Mouse (Mus musculus): Measurements from ENCODE around the gene Bag3. TPM values are rescaled to one million over a fixed set of nuclear protein-coding genes. Genes with fewer than 3 reads are reported as not detected.

The Bag3 gene
- total and polyA plus RNA-seq, 3 experiments, result 9.1 to 107 (median 20.9) TPM

DNA sequence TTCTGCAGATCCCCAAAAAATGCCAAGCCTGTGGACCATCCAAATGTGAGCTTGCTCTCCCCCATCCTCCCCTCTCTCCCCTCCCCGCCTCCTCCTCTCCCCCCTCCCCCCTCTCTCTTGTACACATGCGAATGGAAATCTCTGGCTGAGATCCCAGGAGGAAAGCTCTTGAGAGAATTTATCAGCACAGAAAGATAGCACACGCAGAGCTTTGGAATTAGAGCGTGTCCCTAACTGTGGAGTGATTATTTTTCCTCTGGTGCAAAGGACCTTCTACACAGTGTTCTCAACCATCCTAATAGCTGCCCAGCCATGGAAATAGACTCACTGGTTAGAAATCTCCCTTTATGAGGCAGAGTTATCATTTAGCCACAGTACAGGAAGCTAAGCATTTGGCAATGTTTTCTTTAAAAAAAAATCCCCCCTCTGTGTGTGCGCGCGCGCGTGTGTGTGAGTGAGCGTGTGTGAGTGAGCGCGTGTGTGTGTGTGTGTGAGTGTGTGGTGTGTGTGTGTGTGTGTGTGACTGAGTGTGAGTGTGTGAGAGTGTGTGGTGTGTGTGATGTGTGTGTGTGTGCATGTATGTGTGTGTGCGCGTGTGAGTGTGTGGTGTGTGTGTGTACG lies 58.6 kb downstream of the Bag3 start:
- DNase-seq (ENCODE audit: low spot score), result no peak
- TF ChIP-seq GATA1 (IDR thresholded peaks at IDR 0.05; ENCODE audit: borderline replicate concordance, low read length) (no peak), GATA2 (IDR thresholded peaks at IDR 0.05; ENCODE audit: borderline replicate concordance, low read depth, low read length) (no peak)
- H3K4me3 ChIP-seq (ENCODE audit: low read depth, low read length), result no peak overlapping the region
- no peak for ATAC-seq (ENCODE audit: extremely low read depth, insufficient number of reproducible peaks, low FRiP score, poor library complexity, severe bottlenecking)
- H3K27me3 ChIP-seq (ENCODE audit: insufficient read depth, low read length), result no peaks in the 10 kb centered on the region
- H3K4me1 ChIP-seq (ENCODE audit: insufficient read depth, low read depth, low read length), result peaks cover 79% of the 10 kb centered on the region
- H3K9me3 ChIP-seq (replicated peaks), result no peaks in the 10 kb centered on the region
- H3K36me3 ChIP-seq (replicated peaks), result no peaks in the 10 kb centered on the region

DNA sequence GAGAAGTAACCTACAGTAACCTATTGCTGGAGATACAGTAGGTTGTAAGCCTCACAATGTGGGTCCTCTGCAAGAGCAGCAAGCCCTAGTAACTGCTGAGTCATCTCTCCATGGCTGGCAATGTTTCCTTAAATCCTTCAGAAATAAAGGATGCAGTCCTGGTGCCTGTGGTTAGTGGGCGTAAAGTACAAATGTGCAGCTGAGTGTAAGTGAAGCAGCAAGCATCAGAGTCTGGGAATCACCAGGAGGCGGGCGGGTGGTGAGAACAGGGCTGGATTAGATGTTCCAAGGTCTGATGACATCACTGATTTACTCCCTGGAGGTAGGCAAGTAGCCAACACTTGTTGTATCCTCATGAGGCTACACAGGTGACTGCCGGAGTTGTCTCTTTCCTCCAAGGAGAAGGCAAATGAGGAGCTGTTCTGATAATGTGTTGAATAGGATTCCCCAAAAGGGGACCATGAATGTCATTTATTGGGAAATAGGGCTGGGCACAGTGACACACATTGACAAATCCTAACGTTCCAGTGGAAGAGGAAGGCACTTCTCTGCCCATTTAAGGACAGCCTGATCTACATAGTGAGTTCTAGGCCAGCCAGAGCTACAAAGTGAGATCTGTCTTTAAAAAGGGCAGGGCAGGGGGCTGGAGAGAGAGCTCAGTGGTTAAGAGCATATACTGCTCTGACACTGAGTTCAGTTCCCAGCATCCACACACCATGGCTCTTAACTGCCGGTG lies 60.0 kb downstream of the Bag3 start:
- ATAC-seq (ENCODE audit: extremely low read depth, insufficient number of reproducible peaks, low FRiP score, poor library complexity, severe bottlenecking) (no peak), DNase-seq (ENCODE audit: low spot score) (no peak)
- H3K36me3 ChIP-seq (replicated peaks), result no peaks in the 10 kb centered on the region
- no peaks in the 10 kb centered on the region for H3K9me3 ChIP-seq (replicated peaks)
- peaks cover 79% of the 10 kb centered on the region for H3K4me1 ChIP-seq (ENCODE audit: insufficient read depth, low read depth, low read length)
- no peaks in the 10 kb centered on the region for H3K27me3 ChIP-seq (ENCODE audit: insufficient read depth, low read length)
- TF ChIP-seq GATA2 (IDR thresholded peaks at IDR 0.05; ENCODE audit: borderline replicate concordance, low read depth, low read length) (no peak), POLR2AphosphoS5 (IDR thresholded peaks at IDR 0.05; ENCODE audit: insufficient replicate concordance, low read depth, low read length) (no peak), GATA1 (IDR thresholded peaks at IDR 0.05; ENCODE audit: borderline replicate concordance, low read length) (no peak), TAL1 (conservative IDR thresholded peaks at IDR 0.05; ENCODE audit: low read depth, low read length) (no peak)
- H3K4me3 ChIP-seq (ENCODE audit: low read depth, low read length), result no peak overlapping the region

DNA sequence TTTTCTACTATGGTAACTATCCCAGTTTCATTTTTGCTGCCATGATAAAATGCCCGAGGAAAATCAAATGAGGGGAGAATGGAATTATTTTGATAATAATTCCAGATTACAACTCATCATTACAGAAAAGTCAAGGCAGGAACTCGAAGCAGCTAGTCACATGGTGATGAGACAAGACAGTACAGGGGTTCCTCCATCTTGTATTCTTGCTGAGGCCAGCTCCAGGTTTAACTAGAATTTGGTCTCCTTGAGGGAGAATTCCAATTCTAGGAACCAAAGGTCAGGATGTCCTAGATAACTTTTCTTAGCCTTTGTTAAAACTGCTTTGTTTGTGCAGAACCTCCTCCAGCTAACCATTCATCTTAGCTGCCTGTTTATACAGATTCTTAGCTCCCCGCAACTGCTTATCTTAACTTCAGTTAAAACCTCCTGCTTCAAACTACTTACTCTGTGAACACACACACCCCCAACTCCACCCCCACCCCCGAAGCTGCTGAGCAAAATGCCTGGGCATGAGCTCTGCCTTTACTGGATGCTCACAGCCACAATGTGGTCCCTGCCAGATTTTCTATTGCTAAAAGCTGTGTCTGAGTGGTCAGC lies 64.0 kb downstream of the Bag3 start:
- Histone ChIP-seq H3K27me3 (ENCODE audit: insufficient read depth, low read length) (no peaks in the 10 kb centered on the region), H3K9me3 (replicated peaks) (no peaks in the 10 kb centered on the region), H3K4me3 (ENCODE audit: low read depth, low read length) (peak overlapping the region; percentile 30; the same call in 1 of the 2 replicates), H3K4me1 (ENCODE audit: insufficient read depth, low read depth, low read length) (peaks cover 75% of the 10 kb centered on the region), H3K36me3 (replicated peaks) (no peaks in the 10 kb centered on the region)
- DNase-seq (ENCODE audit: low spot score) (no peak), ATAC-seq (ENCODE audit: extremely low read depth, insufficient number of reproducible peaks, low FRiP score, poor library complexity, severe bottlenecking) (peak; percentile 73)
- TF ChIP-seq POLR2AphosphoS5 (IDR thresholded peaks at IDR 0.05; ENCODE audit: insufficient replicate concordance, low read depth, low read length), result no peak
- TF ChIP-seq TAL1 (conservative IDR thresholded peaks at IDR 0.05; ENCODE audit: low read depth, low read length), result peak; percentile 43

DNA sequence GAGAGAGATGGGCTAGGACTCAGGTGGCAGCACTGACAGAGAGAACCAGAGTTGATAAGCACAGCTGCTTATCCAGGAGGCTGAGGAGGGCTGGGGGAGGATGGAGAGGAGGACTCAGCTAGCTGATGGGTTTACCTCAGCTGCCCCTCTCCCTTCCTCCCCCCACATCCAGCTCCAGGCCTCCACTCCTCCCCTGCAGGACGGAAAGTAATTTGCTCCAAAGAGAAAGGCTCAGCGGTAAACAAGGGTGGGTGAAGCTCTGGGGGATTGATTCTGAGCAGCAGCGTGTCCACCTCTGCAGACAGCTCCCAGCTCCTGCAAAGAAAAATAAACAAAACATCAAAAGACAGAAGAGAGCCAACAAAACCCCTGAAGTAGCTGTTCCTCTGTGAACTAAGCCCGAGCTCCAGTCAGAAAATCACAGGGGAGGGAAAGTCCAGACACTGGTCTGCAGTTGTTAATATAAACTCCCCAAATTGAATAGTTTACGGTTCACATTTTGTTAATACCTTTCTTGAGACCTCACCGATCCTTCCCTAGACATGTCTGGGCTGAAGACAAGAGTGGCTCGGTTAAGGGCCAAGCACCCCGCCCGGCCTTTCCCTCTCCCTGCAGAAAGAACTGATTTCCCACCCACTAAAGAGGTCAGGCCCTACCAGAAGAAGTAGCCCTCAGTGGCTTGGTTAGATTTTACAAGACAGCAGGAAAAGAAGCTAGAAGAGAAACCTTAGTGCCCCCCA lies 68.1 kb downstream of the Bag3 start:
- peak overlapping the region; percentile 45; the same call in 1 of the 2 replicates for H3K4me3 ChIP-seq (ENCODE audit: low read depth, low read length)
- peaks cover 56% of the 10 kb centered on the region for H3K4me1 ChIP-seq (ENCODE audit: insufficient read depth, low read depth, low read length)
- DNase-seq (ENCODE audit: low spot score), result no peak
- TF ChIP-seq POLR2AphosphoS5 (IDR thresholded peaks at IDR 0.05; ENCODE audit: insufficient replicate concordance, low read depth, low read length) (no peak), GATA2 (IDR thresholded peaks at IDR 0.05; ENCODE audit: borderline replicate concordance, low read depth, low read length) (no peak), GATA1 (IDR thresholded peaks at IDR 0.05; ENCODE audit: borderline replicate concordance, low read length) (no peak), TAL1 (conservative IDR thresholded peaks at IDR 0.05; ENCODE audit: low read depth, low read length) (no peak; the same call in 1 of the 2 replicates), CTCF (IDR thresholded peaks at IDR 0.05; ENCODE audit: low read depth, low read length) (no peak)
- H3K27me3 ChIP-seq (ENCODE audit: insufficient read depth, low read length), result no peaks in the 10 kb centered on the region
- ATAC-seq (ENCODE audit: extremely low read depth, insufficient number of reproducible peaks, low FRiP score, poor library complexity, severe bottlenecking), result peak; percentile 64
- H3K9me3 ChIP-seq (replicated peaks), result peaks cover 3% of the 10 kb centered on the region; the same call in 1 of the 2 replicates
- no peaks in the 10 kb centered on the region for H3K36me3 ChIP-seq (replicated peaks)

DNA sequence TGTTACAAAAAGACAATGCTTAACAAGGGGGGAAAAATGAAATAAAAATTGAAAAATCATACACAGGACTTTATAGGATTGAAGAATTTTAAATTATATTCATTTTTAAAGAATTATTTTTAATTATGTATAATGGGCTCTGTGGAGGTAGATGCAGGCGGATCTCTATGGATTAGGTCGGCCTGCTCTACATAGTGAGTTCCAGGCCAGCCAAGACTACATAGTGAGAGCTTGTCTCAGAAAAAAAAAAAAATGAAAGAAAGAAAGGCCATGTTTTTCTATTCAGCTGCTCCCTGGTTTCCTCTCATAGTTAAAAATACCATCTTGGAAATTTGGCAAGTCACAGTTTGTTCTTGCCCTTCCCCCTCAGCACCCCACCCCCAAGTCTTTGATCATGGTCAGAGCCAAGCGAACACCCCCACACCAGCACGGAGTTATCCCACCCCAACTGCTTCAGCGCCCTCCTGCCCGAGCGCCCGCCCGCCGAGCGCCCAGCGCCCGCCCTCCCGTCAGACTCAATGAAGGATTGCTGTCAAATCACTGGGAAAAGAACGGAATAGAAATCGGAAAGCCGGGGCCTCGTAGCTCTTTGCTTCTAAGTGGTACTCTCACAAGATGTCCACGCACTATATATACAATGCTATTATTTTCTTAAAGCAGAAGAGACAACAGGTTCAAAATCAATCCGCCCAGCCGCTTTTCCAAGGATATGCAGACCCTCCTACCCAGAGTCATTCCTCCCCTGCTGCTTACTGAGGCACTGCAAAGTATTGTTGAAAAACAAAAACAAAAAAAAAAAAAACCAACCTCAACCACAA lies 68.9 kb downstream of the Bag3 start:
- no peak for DNase-seq (ENCODE audit: low spot score)
- TF ChIP-seq GATA1 (IDR thresholded peaks at IDR 0.05; ENCODE audit: borderline replicate concordance, low read length), result no peak
- no peak for TF ChIP-seq POLR2AphosphoS5 (IDR thresholded peaks at IDR 0.05; ENCODE audit: insufficient replicate concordance, low read depth, low read length)
- no peak for TF ChIP-seq CTCF (IDR thresholded peaks at IDR 0.05; ENCODE audit: low read depth, low read length)
- TF ChIP-seq GATA2 (IDR thresholded peaks at IDR 0.05; ENCODE audit: borderline replicate concordance, low read depth, low read length), result no peak
- TF ChIP-seq TAL1 (conservative IDR thresholded peaks at IDR 0.05; ENCODE audit: low read depth, low read length), result no peak
- Histone ChIP-seq H3K4me3 (ENCODE audit: low read depth, low read length) (no peak overlapping the region; the same call in 1 of the 2 replicates), H3K4me1 (ENCODE audit: insufficient read depth, low read depth, low read length) (peaks cover 50% of the 10 kb centered on the region), H3K27me3 (ENCODE audit: insufficient read depth, low read length) (no peaks in the 10 kb centered on the region), H3K9me3 (replicated peaks) (peaks cover 3% of the 10 kb centered on the region; the same call in 1 of the 2 replicates), H3K36me3 (replicated peaks) (no peaks in the 10 kb centered on the region)
- ATAC-seq (ENCODE audit: extremely low read depth, insufficient number of reproducible peaks, low FRiP score, poor library complexity, severe bottlenecking), result no peak
